Mouse (Mus musculus) gastrocnemius, adult 18-20 months (tissue): ENCODE data around the gene Gria1. TPM values are rescaled to one million over a fixed set of nuclear protein-coding genes. Genes with fewer than 3 reads are reported as not detected.

Source experiments
- DNase-seq: peaks from one replicate; pipeline ENCODE4 v3.0.0; 2021; ENCODE audit warnings: low spot score
- total RNA-seq, 2 experiments: library from RNA; stranded (reverse); gene quantifications; 2 replicates each; pipeline ENCODE4 v1.2.3; 2021

The Gria1 gene
- total RNA-seq, 2 experiments from 2014 or later = 0.05 TPM; not detected in 1

- no peak for DNase-seq
These were observed 263.5 kb downstream of the Gria1 start for GRCm38 (mm10) chr11:57274687-57275086.

GRCm38 (mm10) chr11:57278056-57278455 is 266.9 kb downstream of the Gria1 start:
- no peak for DNase-seq

GRCm38 (mm10) chr11:57286119-57286518 is 274.9 kb downstream of the Gria1 start:
- no peak for DNase-seq

- DNase-seq = no peak
These were observed 286.2 kb downstream of the Gria1 start for GRCm38 (mm10) chr11:57297376-57297775.

GRCm38 (mm10) chr11:57298263-57298662 is 287.1 kb downstream of the Gria1 start:
- no peak for DNase-seq

GRCm38 (mm10) chr11:57298665-57299064 is 287.5 kb downstream of the Gria1 start:
- DNase-seq = no peak

GRCm38 (mm10) chr11:57303602-57304001 is 292.4 kb downstream of the Gria1 start:
- no peak for DNase-seq

- DNase-seq = no peak
These were observed 294.9 kb downstream of the Gria1 start for GRCm38 (mm10) chr11:57306116-57306515.

GRCm38 (mm10) chr11:57306892-57307291 is 295.7 kb downstream of the Gria1 start:
- no peak for DNase-seq

GRCm38 (mm10) chr11:57317063-57317462 is 305.9 kb downstream of the Gria1 start:
- no peak for DNase-seq

- DNase-seq = no peak
These were observed 306.3 kb downstream of the Gria1 start for GRCm38 (mm10) chr11:57317478-57317877.

GRCm38 (mm10) chr11:57319374-57319773 is 308.2 kb downstream of the Gria1 start:
- DNase-seq = no peak

- no peak for DNase-seq
These were observed 312.9 kb downstream of the Gria1 start for GRCm38 (mm10) chr11:57324099-57324498.
